Mouse (Mus musculus) spleen, postnatal 36 days (tissue): ENCODE data around the gene Itgb6.

ENCODE experiments used
- DNase-seq, 2 experiments: peaks; one replicate each; pipeline ENCODE4 v3.0.0; 2022; ENCODE audit warnings: low spot score in 2 of 2, mixed read lengths in 1 of 2

Gene Itgb6

DNA sequence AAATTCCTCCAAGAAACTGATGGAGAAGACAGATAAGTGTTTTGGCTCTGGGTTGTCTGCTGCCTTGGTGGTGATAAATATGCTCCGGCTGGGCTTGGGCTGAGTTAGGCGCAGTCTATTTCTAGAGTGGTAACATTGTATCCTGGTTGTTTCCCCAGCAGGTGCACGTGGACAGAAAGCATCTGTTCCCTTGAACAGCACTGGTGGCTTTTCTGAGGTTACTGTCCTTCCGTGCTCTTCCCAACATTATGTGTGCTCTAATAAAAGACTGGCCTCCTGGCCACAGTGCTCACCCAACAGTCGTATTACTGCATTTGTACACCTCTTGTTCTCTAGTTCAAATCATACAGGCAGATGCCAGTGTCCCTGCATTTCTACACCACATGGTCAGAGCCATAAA lies 9.6 kb downstream of the Itgb6 start:
- no peak for DNase-seq

DNA sequence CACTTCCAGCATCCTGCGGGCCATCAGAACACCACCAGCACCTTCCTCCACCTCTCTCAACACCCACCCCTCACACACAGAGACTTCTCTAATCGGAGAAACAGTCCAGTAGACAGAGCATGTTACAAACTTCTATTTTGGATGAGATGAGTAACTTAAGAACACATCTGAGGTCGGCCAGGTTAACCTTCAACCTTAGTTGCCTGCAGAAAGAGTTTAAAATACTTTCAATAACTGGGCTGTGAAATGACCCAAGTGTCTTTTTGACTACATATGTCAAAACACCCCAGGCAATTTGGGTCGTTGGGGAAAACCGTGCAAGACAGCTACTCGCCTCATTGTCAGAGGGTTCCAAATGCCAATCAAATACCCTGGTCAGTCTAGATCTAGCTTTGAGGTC lies 10.0 kb downstream of the Itgb6 start:
- DNase-seq: no peak

DNA sequence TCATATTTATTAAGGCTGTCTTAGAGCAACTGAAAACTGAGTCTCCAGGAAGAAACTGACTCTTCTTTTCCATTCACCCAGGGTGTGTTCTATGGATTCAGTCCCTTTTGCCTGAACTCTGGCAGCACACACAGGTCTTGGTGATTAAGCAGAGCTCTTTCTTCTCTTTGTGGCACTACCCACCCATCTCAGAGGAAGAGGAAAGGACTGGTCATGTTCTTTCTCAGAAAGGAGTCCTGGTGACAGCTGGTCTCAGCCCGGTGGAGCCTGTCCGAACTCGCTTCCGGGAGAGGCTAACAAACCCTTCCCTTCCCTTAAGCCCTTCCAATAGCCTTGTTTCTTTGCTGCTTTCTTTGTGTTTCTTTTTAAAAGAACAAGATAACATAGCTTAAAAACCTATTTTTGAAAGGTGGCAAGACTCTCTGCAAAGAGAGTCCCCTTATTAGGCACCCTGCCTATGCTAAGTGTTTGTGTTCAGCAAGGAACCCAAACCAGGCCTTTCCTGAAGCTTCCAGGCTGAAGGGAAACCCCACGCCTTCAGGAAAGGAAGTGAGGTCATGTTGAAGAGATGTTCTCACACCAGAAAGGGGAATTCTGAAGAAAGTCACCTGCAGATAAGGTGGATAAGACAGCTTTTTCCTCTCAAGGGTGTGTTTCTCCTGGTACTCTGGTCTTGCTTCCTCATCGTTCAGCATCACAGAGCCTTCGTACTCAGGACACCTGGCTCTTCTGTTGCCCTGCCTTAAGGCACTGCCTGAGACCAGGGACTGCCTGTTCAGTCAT lies 11.2 kb downstream of the Itgb6 start:
- no peak for DNase-seq

DNA sequence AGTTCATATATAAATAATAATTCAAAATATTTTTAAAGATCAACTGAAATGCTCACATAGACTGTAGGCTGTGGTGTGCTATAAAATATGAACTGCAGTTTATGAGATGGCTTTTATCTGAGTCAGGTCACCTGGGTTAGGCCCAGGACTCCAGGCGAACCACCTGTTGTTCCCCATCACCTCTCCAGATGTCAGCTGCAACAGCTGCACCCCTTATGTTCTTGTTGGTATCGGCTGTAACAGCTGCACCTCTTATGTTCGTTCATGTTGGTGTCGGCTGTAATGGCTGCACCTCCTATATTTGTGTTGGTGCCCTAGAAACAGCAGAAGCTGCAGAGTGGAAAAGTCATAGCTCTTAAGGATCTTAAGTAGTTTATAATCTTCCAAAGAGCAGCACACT lies 12.1 kb downstream of the Itgb6 start:
- no peak for DNase-seq

DNA sequence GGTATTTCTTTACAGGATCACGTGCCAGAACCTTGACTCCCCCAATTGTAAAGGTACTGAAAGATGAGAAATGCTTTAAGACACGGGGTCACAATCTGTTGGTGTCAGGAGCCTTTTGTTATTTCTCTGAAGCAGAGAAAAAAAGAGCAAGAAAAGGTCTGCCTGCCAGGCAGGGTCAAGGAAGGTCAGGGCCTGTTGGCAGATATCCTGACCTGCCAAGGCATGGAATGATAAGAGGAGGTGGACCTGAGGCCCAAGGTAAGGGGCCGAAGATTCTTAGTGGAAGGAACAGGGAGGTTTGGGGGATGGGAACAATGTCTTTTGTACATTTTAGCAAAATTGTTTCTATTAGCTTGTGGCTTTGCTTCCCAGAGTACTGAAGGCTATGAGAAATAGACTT lies 13.8 kb downstream of the Itgb6 start:
- DNase-seq: no peak

DNA sequence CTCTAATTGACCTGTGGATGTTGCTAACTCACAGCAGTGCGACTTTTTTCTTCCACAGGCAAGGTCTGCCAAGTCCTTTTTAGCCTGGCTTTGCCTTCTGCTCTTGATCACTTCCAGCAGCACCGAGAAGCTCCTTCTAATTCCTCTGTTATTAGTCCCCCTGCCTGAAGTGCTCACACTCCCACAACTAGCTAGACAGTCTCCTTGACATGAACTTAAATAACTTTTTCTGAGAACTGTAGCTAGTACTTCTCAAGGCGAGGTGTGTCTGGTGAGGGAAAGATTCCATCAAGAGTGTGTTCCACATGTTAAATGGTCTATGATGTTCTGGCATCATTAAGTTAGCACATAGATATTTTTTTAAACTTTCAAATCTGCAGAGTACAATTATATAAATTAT lies 15.6 kb downstream of the Itgb6 start:
- no peak for DNase-seq

DNA sequence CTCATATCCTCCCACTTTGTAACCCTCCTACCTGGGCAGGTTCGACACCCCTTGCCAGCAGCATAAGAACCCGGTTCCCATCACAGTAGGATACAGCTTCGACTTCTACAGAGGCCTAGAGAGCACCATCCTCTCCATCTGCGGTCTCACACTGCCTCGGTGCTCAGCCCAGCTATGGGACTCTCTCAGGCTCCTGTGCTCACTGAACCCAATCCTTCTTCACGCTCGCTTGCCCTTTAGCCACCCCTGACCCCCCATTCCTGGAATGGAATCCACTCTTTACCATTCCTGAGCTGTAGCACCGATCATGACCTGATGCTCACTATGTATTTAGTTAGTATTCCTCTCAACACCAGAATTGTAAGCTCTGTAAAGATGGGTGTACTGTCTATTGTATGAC lies 17.0 kb downstream of the Itgb6 start:
- no peak for DNase-seq

DNA sequence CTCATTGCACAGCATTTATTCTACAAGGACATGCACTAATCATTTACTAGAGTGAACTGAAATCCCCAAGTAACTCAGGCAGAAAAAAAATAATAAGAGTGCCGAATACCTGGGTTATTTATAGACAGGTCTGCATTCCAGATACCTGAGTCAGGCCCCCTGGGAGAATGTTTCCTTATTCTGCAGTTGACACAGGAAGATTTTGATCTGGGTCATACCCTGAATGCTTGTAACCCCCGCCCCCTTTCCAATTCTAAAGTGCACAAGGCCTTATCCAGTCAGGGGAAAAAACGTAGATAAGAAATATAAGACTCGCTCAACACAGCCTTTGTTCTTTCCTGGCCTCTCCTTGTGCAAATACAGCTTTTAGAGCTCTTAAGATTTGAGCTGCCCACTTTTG lies 19.1 kb downstream of the Itgb6 start:
- no peak for DNase-seq

DNA sequence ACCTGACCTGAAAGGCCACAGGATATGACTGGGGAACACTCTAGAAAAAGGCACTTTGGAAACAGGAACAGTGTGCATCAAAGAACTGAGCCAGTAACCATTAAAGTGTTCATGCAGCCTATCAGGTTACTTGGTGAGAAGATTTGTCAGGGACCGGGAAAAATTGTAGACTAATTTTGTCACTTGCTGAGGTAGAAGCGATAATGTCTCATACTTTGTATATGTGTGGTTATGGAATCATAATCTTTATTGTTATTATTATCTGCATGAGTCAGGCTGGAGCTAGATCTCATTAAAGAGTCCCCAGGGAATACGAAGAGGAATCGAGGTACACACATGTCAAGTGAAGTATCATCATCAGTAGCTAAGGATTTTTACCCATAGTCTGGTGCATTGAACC lies 21.5 kb downstream of the Itgb6 start:
- DNase-seq: no peak

DNA sequence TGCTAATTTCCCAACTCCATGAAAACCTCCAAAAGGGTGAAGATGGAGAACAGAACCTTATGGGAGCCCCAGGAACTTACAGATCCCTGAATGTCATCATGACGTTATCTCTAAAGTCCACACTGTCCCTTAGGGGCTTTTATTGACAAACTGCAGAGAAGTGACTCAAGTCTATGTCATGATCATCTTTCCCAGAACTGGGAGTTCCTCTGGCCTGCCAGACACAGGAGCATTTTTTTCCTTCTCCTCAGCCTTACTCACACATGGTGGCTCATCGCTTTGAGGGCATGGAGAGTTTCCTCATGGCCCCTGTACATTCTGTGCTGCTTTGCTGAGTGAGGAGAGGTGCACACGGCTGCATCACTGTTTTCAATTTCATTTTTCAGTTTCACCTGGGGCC lies 22.4 kb downstream of the Itgb6 start:
- DNase-seq: no peak

DNA sequence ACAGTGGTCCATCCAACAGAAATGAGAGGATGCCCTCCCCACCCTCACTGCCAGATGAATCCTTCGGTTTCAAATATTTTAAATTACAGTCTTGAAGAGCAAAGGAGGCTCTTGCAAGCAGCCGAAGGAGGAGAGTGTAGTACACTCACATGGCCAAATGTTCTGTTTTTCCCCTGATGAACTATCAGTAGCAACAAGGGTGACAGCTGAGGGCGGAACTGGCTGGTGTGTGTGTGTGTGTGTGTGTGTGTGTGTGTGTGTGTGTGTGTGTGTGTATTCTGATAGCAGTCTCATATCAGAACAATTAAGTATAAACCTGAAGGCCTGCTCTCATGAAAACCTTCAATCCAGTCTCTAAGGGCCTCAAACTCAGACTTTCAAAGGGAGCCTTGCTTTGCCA lies 22.9 kb downstream of the Itgb6 start:
- no peak for DNase-seq

DNA sequence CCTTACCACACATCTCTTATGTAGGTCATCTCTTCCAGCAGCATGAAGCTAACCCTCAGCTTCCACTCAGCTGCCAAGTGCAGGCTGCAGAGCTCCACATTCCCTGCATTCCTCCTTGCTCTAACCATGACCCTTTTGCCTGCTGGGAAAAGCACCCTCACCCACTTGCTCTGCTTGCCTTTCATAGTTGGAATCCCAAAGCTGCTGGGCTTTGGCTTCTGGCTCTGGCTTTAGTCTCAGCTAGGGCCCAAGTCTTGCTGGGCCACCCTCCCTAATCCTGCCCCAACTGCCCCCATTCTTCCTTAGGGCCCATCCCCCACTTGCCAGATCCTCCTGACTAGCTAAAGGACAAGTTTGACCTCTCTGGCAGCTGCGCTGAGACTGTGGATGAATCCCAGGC lies 24.3 kb downstream of the Itgb6 start:
- DNase-seq: peak; percentile 2 to 7

DNA sequence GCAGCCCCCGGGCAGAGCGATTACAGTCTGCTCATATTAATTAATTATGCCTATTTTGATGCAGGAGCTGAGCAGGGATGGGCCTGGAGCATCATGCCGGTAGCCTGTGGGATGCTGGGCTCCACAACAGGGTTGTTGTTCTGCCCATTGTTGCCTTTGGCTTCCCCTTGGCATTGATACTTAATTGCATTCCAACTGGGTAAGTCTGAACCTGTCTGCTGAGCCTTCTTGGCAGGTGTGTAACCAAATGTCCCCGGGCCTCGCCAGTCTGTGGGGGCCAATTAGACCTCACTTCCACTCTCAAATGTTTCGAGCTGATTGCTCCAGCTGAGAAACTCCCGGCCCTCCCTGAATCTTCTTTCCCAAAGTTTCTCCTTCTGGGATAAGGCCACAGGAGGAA lies 24.9 kb downstream of the Itgb6 start:
- DNase-seq: no peak

DNA sequence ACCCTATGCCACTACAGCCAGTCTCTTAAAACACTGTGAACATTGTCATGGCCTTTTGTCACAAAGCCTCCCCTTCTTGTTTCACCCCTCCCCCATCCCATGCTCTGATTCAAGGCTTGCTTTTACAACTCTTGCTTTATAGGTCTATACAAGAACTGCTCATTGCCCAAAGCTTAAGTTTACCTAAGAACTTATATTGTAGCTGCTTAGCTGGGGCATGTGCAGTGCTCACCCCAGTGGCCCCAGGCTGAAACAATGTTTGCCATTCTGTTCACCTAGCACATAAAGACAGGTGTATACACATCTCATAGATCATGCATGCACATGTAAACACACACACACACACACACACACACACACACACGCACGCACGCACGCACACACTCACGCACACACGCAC lies 25.9 kb downstream of the Itgb6 start:
- no peak for DNase-seq

DNA sequence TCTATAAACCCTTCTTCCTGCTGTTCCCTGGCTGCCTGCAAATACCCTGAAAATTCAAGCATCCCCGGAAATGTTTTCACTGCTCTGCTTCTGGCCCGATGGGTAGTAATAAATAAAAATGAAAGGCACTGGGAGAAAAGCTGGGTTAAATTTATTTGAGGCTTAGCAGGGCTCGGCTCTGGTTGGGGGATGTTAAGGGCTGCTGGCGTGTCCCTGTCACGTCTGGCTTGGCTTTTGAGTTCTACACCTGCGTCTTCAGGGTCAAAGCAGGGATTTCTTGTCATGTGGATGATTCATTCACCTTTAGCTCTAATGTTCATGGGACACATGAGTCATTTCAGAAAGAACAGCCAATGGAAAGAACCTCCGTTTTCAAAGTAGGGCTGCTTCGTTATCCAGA lies 26.7 kb downstream of the Itgb6 start:
- DNase-seq: no peak

DNA sequence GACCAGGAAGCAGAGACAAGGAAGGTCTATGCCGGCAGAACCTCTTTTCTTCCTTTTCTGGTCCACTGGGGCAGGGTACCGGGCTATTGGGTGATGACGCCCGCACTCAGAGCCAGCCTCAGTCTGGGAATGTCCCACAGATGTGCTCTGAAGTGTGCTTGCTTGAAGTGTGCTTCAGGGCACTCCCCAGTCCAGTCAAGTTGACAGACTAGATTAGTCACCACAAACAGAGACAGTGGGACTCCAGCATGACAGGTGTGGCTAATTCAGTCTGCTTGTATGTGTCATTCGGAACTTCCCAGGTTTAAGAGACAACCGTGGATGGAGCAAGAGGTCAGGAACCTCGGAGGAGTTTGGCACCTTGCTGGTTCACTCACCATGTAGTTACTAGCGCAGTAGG lies 27.9 kb downstream of the Itgb6 start:
- DNase-seq: no peak

DNA sequence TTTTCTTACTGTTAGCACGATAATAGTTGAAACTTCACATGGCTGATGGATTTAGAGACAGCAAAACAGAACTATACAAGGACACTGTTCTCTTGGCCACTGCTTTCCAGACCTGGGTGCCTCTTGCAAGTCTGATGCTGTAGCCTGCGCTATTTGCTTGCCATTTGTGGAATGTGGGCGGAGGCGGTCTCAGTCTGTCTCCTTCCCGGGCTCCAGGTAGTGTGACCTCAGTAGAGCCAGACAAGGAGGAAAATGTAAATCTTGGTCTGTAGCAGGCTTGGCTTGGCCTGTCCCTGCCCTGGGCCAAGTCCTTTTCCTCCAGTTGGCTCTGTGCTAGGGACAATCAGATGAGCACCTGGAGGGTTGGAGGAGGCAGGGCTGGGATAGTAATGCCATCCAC lies 30.2 kb downstream of the Itgb6 start:
- DNase-seq: no peak

DNA sequence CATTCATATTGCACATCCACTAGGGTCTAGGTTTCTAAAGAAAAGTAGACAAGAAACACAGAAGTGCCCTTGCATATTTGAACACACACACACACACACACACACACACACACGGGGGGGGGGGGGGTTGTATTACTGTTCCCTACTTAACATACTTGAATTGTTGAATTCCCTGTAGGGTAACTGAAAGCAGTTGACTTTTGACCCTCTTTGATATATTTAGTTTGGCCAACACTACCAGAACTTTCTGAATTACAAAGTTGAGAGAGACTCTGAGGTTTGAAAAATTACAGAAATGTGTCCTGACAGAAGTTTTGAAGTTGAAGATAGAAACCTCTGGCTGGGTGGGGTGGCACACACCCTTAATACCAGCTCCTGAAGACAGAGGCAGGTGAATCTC lies 32.2 kb downstream of the Itgb6 start:
- DNase-seq: no peak

DNA sequence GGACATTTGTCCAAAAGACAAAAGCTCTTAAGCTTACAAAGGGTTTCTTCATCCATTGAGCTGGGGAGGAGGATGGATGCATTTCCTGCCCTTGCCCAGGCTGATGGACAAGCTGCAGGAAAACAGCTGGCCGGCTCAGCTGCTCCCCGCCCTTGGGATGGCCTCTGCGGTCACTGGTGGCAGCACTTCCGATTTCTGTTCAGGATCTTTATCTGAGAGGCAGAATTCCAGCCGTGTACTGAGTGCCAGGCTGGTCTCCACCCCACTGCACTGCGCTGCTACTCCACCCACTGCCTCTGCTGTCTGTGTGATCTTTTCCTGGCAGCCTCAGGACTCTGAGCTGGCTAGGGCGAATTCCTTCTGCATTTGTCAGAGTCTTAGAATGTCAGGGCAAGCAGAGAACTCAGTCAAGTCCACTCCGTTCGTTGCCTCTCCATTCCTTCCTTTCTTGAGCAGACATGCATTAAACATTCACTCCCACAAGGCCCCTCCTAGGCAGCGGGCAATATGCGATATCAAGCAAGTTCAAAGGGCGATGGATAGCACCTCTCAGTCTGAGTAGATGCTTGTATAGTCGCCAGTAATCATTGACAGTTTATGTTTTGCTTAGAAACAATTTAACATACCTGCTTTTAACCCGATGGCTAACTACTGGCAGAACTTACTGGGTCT lies 33.4 kb downstream of the Itgb6 start:
- peak; percentile 2 to 3 for DNase-seq

DNA sequence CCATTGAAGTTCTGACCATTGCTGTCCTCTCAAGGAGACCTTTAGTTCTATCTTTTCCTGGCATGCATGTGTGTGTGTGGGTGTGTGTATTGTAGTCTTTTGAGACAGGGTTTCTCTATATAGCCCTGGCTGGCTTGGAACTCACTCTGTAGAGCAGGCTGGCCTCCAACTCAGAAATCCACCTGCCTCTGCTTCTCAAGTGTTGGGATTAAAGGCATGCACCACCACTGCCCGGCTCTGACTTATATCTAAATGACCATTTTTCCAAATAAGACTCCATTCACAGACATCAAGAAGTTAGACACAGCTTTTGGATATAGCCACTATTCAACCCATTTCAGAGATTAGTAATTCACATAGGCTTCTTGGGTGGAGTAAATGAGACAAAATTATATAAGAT lies 34.3 kb downstream of the Itgb6 start:
- no peak for DNase-seq

DNA sequence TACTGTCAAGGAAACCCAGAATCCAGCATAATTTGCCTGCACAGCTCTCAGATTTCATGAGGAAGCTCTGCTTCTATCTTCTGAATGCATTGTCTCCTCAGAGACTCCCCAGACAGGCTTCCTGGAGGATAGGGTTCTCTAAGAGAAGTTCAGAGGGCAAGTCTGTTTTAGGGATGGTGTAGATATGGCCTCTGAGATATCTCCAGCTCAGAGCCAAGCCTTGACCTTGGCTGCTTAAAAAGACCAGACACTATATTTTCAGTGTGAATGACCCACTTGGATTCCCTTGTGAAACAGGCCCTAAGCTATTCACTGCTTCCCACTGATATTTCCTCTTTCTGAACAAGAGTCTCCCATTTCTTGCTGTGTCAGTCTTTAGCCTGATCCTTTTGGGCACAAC lies 36.5 kb downstream of the Itgb6 start:
- DNase-seq: no peak

DNA sequence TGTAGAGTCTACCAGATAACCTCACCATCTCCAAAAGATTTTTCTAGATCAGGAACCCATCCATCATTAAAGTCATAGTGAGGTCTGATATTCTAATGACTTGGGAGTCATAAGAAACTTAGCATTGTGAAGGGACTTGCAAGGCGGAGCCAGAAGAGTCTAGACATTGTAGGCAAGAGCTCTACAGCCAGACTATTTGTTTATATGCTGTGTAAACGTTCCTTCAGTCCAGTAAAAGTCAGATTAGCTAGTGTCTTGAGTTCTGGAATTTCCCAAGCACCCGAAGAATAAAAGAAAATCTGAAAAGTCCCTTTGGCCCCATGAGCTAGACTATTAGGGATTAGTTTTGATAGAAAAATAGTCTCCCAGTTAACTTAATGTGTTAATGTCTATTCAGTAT lies 38.3 kb downstream of the Itgb6 start:
- DNase-seq: no peak

DNA sequence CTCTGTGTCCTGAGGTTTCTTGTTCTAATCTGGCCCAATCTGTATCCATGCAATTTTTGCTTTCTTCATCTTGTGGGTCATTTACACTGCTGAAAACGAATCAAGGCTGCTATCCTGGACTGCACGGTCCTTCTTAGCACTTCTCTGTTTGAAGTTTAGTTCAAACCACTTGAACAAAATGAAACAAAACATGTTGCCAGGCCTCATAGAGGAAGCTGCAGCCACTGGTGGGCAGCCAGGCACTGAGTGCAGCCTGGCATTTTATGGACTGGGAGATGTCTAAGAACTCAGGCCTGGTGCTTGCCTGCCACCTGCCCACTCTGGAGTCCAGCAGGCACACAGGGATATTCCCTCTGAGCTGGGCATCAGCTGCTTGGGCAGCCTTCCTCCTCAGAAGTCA lies 39.9 kb downstream of the Itgb6 start:
- DNase-seq: no peak

DNA sequence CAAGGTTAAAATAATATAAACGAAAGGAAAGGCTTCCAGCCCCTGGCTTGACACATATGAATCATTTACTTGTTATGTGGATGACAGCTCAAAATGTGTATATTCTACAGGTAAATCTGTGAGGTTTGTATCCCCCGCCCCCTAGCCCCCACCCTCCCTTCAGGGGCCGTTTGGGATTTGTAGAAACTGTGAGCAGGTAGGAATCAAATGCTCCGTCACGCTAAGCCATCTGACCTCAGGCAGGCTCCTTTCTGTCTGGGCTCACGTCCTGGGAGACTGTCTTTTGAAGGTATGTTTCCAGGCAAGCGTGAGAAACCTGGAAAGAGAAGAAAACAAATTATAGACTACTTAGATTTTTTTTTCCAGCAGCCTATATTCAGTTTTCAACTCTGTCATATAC lies 48.0 kb downstream of the Itgb6 start:
- no peak for DNase-seq
